Mouse (Mus musculus): ENCODE data around the gene H1foo.

Gene H1foo

GRCm38 (mm10) chr6:115986472-115987095 lies 41.8 kb downstream of the H1foo start:
- no peak for DNase-seq (ENCODE audit: low read depth, low spot score)

- DNase-seq (ENCODE audit: low read depth, low spot score): no peak
Observed at GRCm38 (mm10) chr6:115987096-115987747, 42.5 kb downstream of the H1foo start.

GRCm38 (mm10) chr6:115989032-115989431 lies 44.3 kb downstream of the H1foo start:
- no peak for DNase-seq (ENCODE audit: low read depth, low spot score)

DNA sequence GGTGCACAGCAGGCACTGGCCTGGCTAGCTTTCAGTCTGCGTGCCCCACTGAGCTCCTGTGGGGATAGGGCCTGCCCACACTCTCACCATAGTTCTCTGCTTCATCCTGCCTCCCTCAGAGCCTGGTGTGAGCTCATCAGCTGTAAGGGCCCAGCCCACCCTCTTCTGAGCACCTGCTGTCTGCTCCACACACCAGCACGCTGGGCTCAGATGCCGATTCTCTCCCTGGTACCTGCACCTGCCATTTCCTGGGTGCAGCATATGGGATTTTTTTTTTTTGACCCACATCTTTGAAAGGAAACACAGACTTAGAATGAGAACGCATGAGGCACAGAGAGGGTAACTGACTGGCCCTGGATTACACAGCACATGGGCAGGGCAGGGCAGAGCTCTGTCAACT lies 44.9 kb downstream of the H1foo start:
- no peak for DNase-seq (ENCODE audit: low read depth, low spot score)

- no peak for DNase-seq (ENCODE audit: low read depth, low spot score)
Observed at GRCm38 (mm10) chr6:115990056-115990455, 45.3 kb downstream of the H1foo start.

- DNase-seq (ENCODE audit: low read depth, low spot score): no peak
Observed at GRCm38 (mm10) chr6:115990479-115990878, 45.7 kb downstream of the H1foo start.

DNA sequence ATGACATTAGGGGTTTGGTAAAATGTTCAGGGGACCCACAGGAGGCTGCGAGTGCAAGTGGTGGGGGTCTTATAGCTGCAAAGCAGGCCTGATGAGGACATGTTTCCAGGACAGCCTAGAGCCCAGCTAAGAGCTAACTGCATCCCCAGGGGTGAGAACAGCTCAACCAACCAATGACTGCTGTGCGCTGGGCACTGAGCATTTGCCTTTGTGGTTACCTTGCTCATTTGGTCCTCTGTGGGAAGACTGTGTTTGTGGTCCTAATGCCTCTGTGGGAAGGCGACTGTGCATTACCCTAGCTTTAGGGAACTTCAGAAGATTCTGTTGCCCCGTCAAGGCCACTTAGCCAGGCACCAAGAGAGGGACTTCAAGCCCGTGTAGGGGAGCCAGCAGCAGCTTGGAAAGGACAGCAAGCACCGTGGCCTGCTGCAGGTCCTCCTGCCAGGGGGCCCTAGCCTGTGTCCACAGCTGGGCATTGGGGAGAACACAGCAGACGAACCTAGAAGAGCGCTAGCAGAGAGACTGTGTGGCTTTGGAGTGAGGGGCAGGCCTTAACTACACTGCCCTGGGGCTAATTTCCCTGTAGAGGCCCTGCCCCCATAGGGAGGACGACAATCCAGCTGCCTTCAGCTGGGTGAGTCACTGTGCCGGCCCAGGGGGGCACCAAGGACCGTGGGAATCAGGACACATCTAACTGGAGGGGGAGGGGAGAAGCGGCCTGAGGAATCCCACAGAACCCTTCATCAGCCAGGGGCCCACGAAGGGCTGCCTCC lies 46.6 kb downstream of the H1foo start:
- DNase-seq (ENCODE audit: low read depth, low spot score): no peak

DNA sequence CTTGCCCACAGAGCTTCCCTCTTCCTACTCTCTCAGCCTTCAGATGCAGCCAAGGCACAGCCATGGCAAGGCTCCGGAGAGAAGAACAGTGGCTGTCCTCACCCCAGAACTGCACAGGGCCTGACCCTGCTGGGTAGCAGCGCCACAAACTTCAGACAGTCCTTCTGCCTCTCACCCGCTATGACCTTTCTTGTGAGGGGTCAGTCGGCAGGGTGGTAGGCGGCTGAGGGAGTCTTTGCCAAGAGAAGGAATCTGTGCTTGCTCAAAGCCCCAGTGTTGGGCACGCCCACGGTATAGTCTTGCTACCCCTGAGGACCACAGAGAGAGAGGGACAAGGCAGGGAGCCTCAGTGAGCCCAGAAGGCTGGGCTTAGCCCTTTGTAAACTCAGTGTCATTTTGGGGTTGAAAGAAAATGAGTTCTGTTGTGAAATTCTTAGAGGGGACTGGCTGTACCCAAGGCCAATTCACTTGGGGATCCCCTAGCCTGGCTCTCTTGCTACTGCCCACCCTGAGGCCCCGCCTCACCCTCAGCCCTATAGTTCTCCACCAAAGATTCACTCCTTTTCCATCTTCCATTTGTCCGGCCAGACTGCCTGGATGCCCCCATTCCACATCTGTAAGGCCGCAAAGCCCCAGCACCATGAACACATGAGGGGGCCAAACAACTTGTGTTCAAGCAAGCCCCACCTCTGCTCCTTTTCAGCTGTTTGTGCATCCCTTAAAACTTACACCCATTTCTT lies 47.3 kb downstream of the H1foo start:
- no peak for DNase-seq (ENCODE audit: low read depth, low spot score)

GRCm38 (mm10) chr6:115992981-115993380 lies 48.2 kb downstream of the H1foo start:
- DNase-seq (ENCODE audit: low read depth, low spot score): no peak

DNA sequence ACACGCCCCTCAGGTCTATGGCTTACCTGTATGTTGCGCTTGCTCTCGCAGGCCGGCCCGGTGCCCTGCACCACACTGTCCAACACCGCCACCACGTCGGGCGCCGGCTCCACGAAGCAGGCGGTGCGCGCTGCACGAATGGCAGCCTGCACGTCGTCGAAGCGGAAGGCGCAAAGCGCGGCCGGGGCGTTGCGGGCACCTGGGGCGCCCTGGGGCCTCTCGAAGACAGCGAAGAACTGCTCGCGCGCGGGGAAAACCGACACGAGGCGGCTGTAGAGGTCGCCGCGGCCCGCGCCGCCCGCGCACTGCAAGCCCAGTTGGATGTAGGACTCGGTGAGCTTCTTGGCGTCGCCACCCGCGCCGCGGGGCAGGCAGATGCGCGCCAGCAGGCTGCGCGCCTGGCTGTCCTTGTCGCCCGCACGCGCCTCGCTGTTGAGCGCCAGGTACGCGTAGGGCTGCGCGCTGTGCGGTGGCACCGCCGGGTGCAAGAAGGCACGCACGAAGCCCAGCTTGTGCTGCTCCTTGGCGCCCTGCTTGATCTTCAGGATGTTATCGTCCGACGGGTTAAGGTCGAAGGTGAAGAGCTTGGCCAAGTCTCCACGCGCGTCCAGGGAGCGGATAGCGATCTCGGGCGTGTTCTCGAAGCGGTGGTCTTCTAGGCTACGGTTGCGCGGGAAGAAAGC lies 48.9 kb downstream of the H1foo start:
- DNase-seq (ENCODE audit: low read depth, low spot score): no peak

GRCm38 (mm10) chr6:115994146-115994876 lies 49.6 kb downstream of the H1foo start:
- DNase-seq (ENCODE audit: low read depth, low spot score): no peak

DNA sequence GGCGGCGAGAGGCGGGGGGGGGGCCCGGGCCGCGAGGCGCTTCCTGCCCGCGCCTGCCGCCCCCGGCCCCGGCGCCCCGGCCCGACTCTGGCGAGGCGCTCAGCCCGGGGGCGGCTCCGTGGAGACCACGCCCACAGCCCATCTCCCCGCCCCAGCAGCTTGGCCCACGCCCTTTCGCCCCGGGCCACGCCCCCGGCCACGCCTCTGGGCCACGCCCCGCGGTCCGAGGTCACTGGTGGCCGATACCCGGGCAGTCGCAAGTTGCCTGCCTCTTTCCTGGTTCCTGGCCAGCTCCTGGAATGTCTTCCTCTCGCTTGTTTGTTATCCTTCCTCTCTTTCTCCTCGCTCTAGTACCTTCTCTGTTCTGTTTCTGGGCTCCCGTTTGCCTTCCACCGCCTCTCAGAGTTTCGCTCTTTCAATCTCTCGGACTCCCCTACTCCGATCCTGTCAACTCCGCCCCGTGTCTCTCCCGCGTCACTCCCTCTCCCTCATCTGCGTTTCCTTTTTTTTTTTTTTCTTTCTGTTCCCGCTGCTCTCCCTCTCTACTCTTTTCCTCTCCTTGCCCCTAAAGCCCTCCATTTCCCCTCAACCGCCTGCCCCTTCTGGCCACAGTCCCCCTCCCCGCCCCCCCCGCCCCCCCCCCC lies 50.3 kb downstream of the H1foo start, which contains the start of gene Plxnd1:
Gene Plxnd1 (minus strand): TSS at position 129 of the 644 bp plus-strand sequence.
- DNase-seq (ENCODE audit: low read depth, low spot score): peak; percentile 69

- no peak for DNase-seq (ENCODE audit: low read depth, low spot score)
Observed at GRCm38 (mm10) chr6:115995531-115995941, 50.8 kb downstream of the H1foo start.

- DNase-seq (ENCODE audit: low read depth, low spot score): no peak
Observed at GRCm38 (mm10) chr6:115996171-115996851, 51.6 kb downstream of the H1foo start.

GRCm38 (mm10) chr6:115997726-115998311 lies 53.1 kb downstream of the H1foo start:
- DNase-seq (ENCODE audit: low read depth, low spot score): no peak

- no peak for DNase-seq (ENCODE audit: low read depth, low spot score)
Observed at GRCm38 (mm10) chr6:115998758-115999157, 54.0 kb downstream of the H1foo start.

DNA sequence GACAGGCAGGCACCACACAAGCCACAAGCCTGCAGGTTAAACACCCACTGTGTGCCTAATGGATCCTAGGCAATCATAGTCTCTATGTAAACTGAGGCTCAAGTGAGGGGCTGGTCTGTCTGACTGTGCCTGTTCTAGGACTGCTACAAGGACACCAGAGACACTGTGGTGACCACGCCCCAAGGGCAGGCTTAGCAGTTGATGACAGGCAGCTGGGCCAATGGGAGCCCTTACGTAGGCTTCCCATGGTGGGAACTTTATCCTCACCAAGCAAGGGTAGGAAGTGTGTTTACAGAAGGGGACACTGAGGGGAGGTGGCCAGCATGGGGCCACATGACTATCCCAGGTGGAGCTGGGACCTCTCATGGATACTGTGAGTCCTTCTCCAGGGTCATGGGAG lies 54.5 kb downstream of the H1foo start:
- DNase-seq (ENCODE audit: low read depth, low spot score): no peak
